8 mouse cellular contexts compared by ENCODE assay signal in the genomic region with DNA sequence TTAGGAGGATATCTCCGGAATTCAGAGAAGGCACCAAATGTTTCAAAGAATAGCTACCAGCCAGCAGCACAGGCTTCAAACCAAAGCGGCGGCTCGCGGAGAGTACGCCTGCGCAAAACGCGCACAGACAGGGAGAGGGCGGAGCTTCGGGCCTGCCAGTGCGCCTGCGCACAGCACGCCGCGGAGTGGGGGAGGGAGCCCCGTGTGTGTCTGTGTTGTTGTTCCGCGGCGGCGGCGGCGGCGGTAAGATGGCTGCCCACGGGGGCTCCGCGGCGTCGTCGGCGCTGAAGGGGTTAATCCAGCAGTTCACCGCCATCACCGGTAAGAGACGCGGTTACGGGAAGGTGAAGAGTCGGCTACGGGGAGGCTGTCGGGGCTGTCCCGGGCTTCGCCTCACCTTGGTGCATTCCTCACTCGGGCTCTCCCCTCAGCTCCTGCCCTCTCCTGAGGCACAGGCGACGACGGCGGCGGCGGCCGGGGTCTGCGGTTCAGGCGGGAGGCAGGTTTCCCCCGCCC. TPM values are rescaled to one million over a fixed set of nuclear protein-coding genes. Genes with fewer than 3 reads are reported as not detected.
DNase-seq lines count a peak whose midpoint lies in the region; ATAC-seq and TF ChIP-seq lines count a peak whose summit lies in the region.

A gene (plus strand): TSS at position 218 of the 516 bp plus-strand sequence.

- no peaks in the 10 kb centered on the region for H3K27me3 ChIP-seq in forebrain, embryonic 10.5 days (ENCODE audit: poor library complexity, severe bottlenecking)
- no peaks in the 10 kb centered on the region for H3K27me3 ChIP-seq in heart, embryonic 15.5 days
- no peaks in the 10 kb centered on the region for H3K27me3 ChIP-seq in liver, embryonic 14.5 days (ENCODE audit: control insufficient read depth, insufficient read depth, low read length)
- H3K27me3 ChIP-seq in neural tube, embryonic 11.5 days (ENCODE audit: control insufficient read depth, insufficient read depth, low read length) = no peaks in the 10 kb centered on the region
- H3K27me3 ChIP-seq in stomach, postnatal 0 days (ENCODE audit: control insufficient read depth, insufficient read depth, low read length) = no peaks in the 10 kb centered on the region

- peak within 1 kb of the TSS; percentile 98 for H3K27ac ChIP-seq in forebrain, embryonic 10.5 days
- peak within 1 kb of the TSS; percentile 97 for H3K27ac ChIP-seq in heart, embryonic 15.5 days
- H3K27ac ChIP-seq in liver, embryonic 14.5 days = peak within 1 kb of the TSS; percentile 85
- peak within 1 kb of the TSS; percentile 93 for H3K27ac ChIP-seq in neural tube, embryonic 11.5 days (ENCODE audit: low read depth, low read length)
- peak within 1 kb of the TSS; percentile 98 for H3K27ac ChIP-seq in stomach, postnatal 0 days (replicated peaks)

- peaks cover 7% of the 10 kb centered on the region for H3K36me3 ChIP-seq in forebrain, embryonic 10.5 days (replicated peaks)
- H3K36me3 ChIP-seq in heart, embryonic 15.5 days = no peaks in the 10 kb centered on the region
- H3K36me3 ChIP-seq in liver, embryonic 14.5 days (replicated peaks; ENCODE audit: control insufficient read depth, insufficient read depth, low read depth) = no peaks in the 10 kb centered on the region
- no peaks in the 10 kb centered on the region for H3K36me3 ChIP-seq in neural tube, embryonic 11.5 days (ENCODE audit: control insufficient read depth, insufficient read depth, low read length)
- H3K36me3 ChIP-seq in stomach, postnatal 0 days (ENCODE audit: control insufficient read depth, insufficient read depth, low read length) = no peaks in the 10 kb centered on the region

- H3K4me3 ChIP-seq in forebrain, embryonic 10.5 days = peak within 1 kb of the TSS; percentile 78
- H3K4me3 ChIP-seq in heart, embryonic 15.5 days = peak within 1 kb of the TSS; percentile 85
- H3K4me3 ChIP-seq in liver, embryonic 14.5 days (ENCODE audit: insufficient read depth in 1 of 2, low read depth in 2 of 2, low read length in 2 of 2) = peak within 1 kb of the TSS; percentile 85 to 96
- H3K4me3 ChIP-seq in neural tube, embryonic 11.5 days (ENCODE audit: low read depth, low read length) = peak within 1 kb of the TSS; percentile 98
- peak within 1 kb of the TSS; percentile 97 for H3K4me3 ChIP-seq in stomach, postnatal 0 days (ENCODE audit: low read depth, low read length)

- under 1% methylated on average over 52 of the region's 52 CpGs for WGBS in forebrain, embryonic 10.5 days
- WGBS in heart, embryonic 15.5 days = under 1% methylated on average over 52 of the region's 52 CpGs
- WGBS in liver, embryonic 14.5 days (ENCODE audit: insufficient replicate concordance) = under 1% methylated on average over 52 of the region's 52 CpGs
- WGBS in neural tube, embryonic 11.5 days = under 1% methylated on average over 46 of the region's 52 CpGs
- 0% methylated on average over 47 of the region's 52 CpGs for WGBS in stomach, postnatal 0 days

- no peaks in the 10 kb centered on the region for H3K9me3 ChIP-seq in forebrain, embryonic 10.5 days
- no peaks in the 10 kb centered on the region for H3K9me3 ChIP-seq in heart, embryonic 15.5 days (replicated peaks)
- H3K9me3 ChIP-seq in liver, embryonic 14.5 days (ENCODE audit: control insufficient read depth, low read length) = no peaks in the 10 kb centered on the region
- no peaks in the 10 kb centered on the region for H3K9me3 ChIP-seq in neural tube, embryonic 11.5 days (ENCODE audit: control insufficient read depth, low read length)
- H3K9me3 ChIP-seq in stomach, postnatal 0 days (ENCODE audit: control insufficient read depth, low read length) = no peaks in the 10 kb centered on the region

- H3K4me2 ChIP-seq in heart, embryonic 15.5 days = peak within 1 kb of the TSS; percentile 60
- H3K4me2 ChIP-seq in liver, embryonic 14.5 days (ENCODE audit: low read depth) = peak within 1 kb of the TSS; percentile 77
- peak within 1 kb of the TSS; percentile 56 for H3K4me2 ChIP-seq in neural tube, embryonic 11.5 days (ENCODE audit: low read depth)
- H3K4me2 ChIP-seq in stomach, postnatal 0 days (replicated peaks; ENCODE audit: low read depth) = peak within 1 kb of the TSS; percentile 71

- H3K9ac ChIP-seq in heart, embryonic 15.5 days = peak within 1 kb of the TSS; percentile 93
- H3K9ac ChIP-seq in liver, embryonic 14.5 days (replicated peaks) = peak within 1 kb of the TSS; percentile 96
- peak within 1 kb of the TSS; percentile 98 for H3K9ac ChIP-seq in neural tube, embryonic 11.5 days (ENCODE audit: low read length)
- peak within 1 kb of the TSS; percentile 99 for H3K9ac ChIP-seq in stomach, postnatal 0 days (ENCODE audit: low read length)

- TF ChIP-seq CTCF in liver, embryonic 14.5 days (IDR thresholded peaks at IDR 0.05; ENCODE audit: low read depth) = no peak
- TF ChIP-seq CTCF in stomach, postnatal 0 days (IDR thresholded peaks at IDR 0.05; ENCODE audit: low read depth) = no peak

- no peak for TF ChIP-seq EP300 in liver, embryonic 14.5 days (IDR thresholded peaks at IDR 0.05; ENCODE audit: low read depth)
- TF ChIP-seq EP300 in stomach, postnatal 0 days (optimal IDR thresholded peaks at IDR 0.05) = no peak

- peak; percentile 97 for ATAC-seq in heart, embryonic 15.5 days (replicated peaks; ENCODE audit: insufficient number of reproducible peaks, insufficient read depth, low FRiP score, low read depth)
- peak; percentile 95 for ATAC-seq in liver, embryonic 14.5 days (ENCODE audit: insufficient read depth)
- peak; percentile 93 for ATAC-seq in neural tube, embryonic 11.5 days (ENCODE audit: insufficient read depth, low FRiP score, low TSS enrichment)
- peak; percentile 97 for ATAC-seq in stomach, postnatal 0 days (ENCODE audit: low FRiP score, low TSS enrichment)

- H3K4me1 ChIP-seq in forebrain, embryonic 10.5 days = peaks cover 21% of the 10 kb centered on the region
- peaks cover 23% of the 10 kb centered on the region for H3K4me1 ChIP-seq in heart, embryonic 15.5 days (replicated peaks)
- peaks cover 0 to 11% of the 10 kb centered on the region in 2 experiments; a peak in 2 of 4 replicates for H3K4me1 ChIP-seq in liver, embryonic 14.5 days (replicated peaks; ENCODE audit: control insufficient read depth in 2 of 2, insufficient read depth in 2 of 2, low read length in 1 of 2)
- H3K4me1 ChIP-seq in neural tube, embryonic 11.5 days (ENCODE audit: control insufficient read depth, insufficient read depth, low read length) = peaks cover 2% of the 10 kb centered on the region; the same call in 1 of the 2 replicates
- no peaks in the 10 kb centered on the region for H3K4me1 ChIP-seq in stomach, postnatal 0 days (replicated peaks; ENCODE audit: control insufficient read depth, insufficient read depth)

- DNase-seq in CD8-positive naive resting alpha-beta T cell, adult 2 months (ENCODE audit: low read depth in 2 of 2, low spot score in 2 of 2) = peak; percentile 97 to 99
- peak; percentile 91 for DNase-seq in c-Kit-positive CD71-negative TER-119-negative erythroid progenitor cells, embryonic 14.5 days (ENCODE audit: low read depth)
- DNase-seq in forebrain, embryonic 10.5 days (ENCODE audit: extremely low spot score, low spot score) = peak; percentile 98
- peak; percentile 97 for DNase-seq in kidney, postnatal 25 days
- peak; percentile 86 to 92 (median 89) for DNase-seq in liver, embryonic 14.5 days (ENCODE audit: low read depth in 3 of 3, low spot score in 3 of 3)
- peak; percentile 98 for DNase-seq in neural tube, embryonic 11.5 days (ENCODE audit: low spot score)
- DNase-seq in stomach, postnatal 0 days (ENCODE audit: low spot score) = peak; percentile 99

RNA-seq across cellular contexts. Expression of the gene that starts here (rescaled TPM):
- polyA plus RNA-seq in forebrain, embryonic 10.5 days (2016; fragmentation: Nextera tagmentation; extraction: Ambion mirVana) = 25.0 and 25.3 TPM in 2 replicates
- 16.6 and 17.8 TPM in 2 replicates for polyA plus RNA-seq in heart, embryonic 15.5 days (2015; fragmentation: Nextera tagmentation; extraction: Ambion mirVana)
- 2.7 and 5.1 TPM in 2 replicates for polyA plus RNA-seq in liver, embryonic 14.5 days (2012; rRNA removed)
- polyA plus RNA-seq in liver, embryonic 14.5 days (2014; fragmentation: Nextera tagmentation; extraction: Ambion mirVana) = 5.4 and 7.6 TPM in 2 replicates
- 22.7 and 28.9 TPM in 2 replicates for polyA plus RNA-seq in neural tube, embryonic 11.5 days (2014; fragmentation: Nextera tagmentation; extraction: Ambion mirVana)
- 8.0 and 8.2 TPM in 2 replicates for polyA plus RNA-seq in stomach, postnatal 0 days (2015; fragmentation: Nextera tagmentation; extraction: Ambion mirVana)

Comparison
In these comparisons a context has a peak if more than half of its experiments do, and no peak if none do; other contexts are left out.
1. Peak in every context shown above with its lines: DNase-seq, ATAC-seq, H3K4me3 ChIP-seq and H3K27ac ChIP-seq.